Mouse (Mus musculus): ENCODE data around the gene Nedd9. TPM values are rescaled to one million over a fixed set of nuclear protein-coding genes. Genes with fewer than 3 reads are reported as not detected.
A peak's percentile ranks its signal among the peaks of the same experiment; 100 is the strongest.
"Not testable (repeated sequence)": the region's sequence is repeated elsewhere in the genome, so short reads cannot be mapped to it uniquely, and the experiment has no call there.

Gene Nedd9
- polyA plus RNA-seq, 1 experiment from 2014 or later = 17.2 TPM

DNA sequence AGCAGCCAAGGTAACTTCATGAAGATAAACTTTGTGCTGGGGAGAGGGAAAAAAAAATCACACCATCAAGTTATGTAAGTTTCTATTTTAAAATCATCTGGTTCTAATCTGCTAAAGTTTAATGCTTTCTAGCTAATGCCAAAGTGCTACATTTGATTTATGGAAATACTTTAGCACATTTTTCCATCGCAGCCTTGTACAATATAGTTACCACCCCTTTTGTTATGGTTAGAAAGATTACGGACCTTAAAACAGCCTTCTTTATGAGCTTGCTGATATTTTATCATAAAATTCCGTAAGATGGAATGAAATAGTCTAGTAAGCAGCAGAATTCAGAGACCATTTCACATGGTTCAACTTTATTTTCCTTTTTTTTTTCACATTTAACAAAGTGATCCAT is 115.6 kb downstream of the Nedd9 start:
- 0 out of 2 replicates have a peak, but pooled peaks cover 8% of the 10 kb centered on the region for H3K27me3 ChIP-seq (ENCODE audit: insufficient read depth, poor library complexity, severe bottlenecking)
- H3K4me1 ChIP-seq (replicated peaks) = peaks cover 24% of the 10 kb centered on the region
- no peak overlapping the region for H3K4me3 ChIP-seq
- H3K36me3 ChIP-seq = no peaks in the 10 kb centered on the region
- 94% methylated on average over 3 of the region's 3 CpGs for WGBS
- H3K9me3 ChIP-seq = no peaks in the 10 kb centered on the region
- H3K27ac ChIP-seq = no peak overlapping the region
- no peak for DNase-seq (ENCODE audit: low spot score)

GRCm38 (mm10) chr13:41368612-41369011 is 118.5 kb downstream of the Nedd9 start:
- Histone ChIP-seq H3K27me3 (ENCODE audit: insufficient read depth, poor library complexity, severe bottlenecking) (0 out of 2 replicates have a peak, but pooled peaks cover 4% of the 10 kb centered on the region), H3K4me3 (no peak overlapping the region), H3K9me3 (no peaks in the 10 kb centered on the region), H3K4me1 (replicated peaks) (peaks cover 22% of the 10 kb centered on the region), H3K27ac (no peak overlapping the region), H3K36me3 (no peaks in the 10 kb centered on the region)
- DNase-seq (ENCODE audit: low spot score) = no peak
- WGBS = 87% methylated on average over 5 of the region's 5 CpGs

DNA sequence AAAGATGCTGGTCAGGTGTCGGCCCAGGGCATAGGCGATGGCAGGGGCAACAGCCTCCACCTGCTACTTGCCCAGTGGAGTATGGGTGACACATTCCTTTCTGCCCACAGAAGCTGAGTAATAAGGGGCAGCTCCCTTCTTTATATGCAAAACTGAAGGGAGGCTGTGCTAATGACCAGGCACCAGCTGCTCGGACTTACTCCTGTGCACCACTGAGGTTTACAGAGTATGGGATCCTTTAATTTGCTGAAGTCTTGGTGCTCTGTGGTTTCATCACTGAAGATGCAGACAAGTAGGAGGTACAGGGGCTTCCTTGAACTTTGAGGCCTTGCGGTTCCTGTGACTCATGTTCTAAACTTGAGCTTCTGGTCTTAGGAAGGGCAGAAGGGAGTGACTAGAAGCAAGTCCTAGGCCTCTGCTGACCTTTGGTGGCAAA is 120.0 kb downstream of the Nedd9 start:
- H3K27ac ChIP-seq = no peak overlapping the region
- DNase-seq (ENCODE audit: low spot score) = no peak
- H3K4me1 ChIP-seq (replicated peaks) = peaks cover 16% of the 10 kb centered on the region
- no peaks in the 10 kb centered on the region for H3K9me3 ChIP-seq
- H3K27me3 ChIP-seq (ENCODE audit: insufficient read depth, poor library complexity, severe bottlenecking) = 0 out of 2 replicates have a peak, but pooled peaks cover 4% of the 10 kb centered on the region
- 87% methylated on average over 4 of the region's 4 CpGs for WGBS
- no peak overlapping the region for H3K4me3 ChIP-seq
- H3K36me3 ChIP-seq = no peaks in the 10 kb centered on the region

- peaks cover 22% of the 10 kb centered on the region for H3K4me1 ChIP-seq (replicated peaks)
- not testable (repeated sequence) for H3K4me3 ChIP-seq; H3K27ac ChIP-seq; H3K36me3 ChIP-seq; DNase-seq (ENCODE audit: low spot score); H3K9me3 ChIP-seq; H3K27me3 ChIP-seq (ENCODE audit: insufficient read depth, poor library complexity, severe bottlenecking)
- 44% methylated on average over 1 of the region's 1 CpGs for WGBS
Observed at GRCm38 (mm10) chr13:41366609-41367008, 120.6 kb downstream of the Nedd9 start.

GRCm38 (mm10) chr13:41364273-41364672 is 122.9 kb downstream of the Nedd9 start:
- Histone ChIP-seq H3K27me3 (ENCODE audit: insufficient read depth, poor library complexity, severe bottlenecking) (peaks cover 13% of the 10 kb centered on the region; the same call in 1 of the 2 replicates), H3K4me3 (no peak overlapping the region), H3K36me3 (no peaks in the 10 kb centered on the region), H3K27ac (no peak overlapping the region), H3K4me1 (replicated peaks) (peaks cover 45% of the 10 kb centered on the region), H3K9me3 (no peaks in the 10 kb centered on the region)
- WGBS = 76% methylated on average over 9 of the region's 9 CpGs
- DNase-seq (ENCODE audit: low spot score) = no peak

DNA sequence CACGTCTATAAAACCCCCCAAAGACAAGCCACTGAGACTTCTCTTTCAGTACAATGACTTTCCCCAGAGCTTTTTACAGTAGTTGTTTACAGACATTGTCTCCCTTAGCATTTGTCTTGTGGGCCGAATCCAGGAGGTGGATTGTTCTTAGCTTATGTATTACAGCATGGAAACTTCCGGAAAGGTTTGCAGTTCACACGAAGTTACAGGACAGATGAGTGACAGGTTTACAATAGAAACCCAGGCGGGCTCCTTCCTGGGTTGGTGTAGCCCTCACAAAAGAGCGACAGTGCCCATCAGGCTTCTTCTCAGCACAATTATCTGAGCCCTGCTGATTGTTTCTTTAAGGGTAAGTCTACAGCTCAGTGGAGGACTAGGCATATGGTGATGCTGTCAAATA is 124.3 kb downstream of the Nedd9 start:
- 63% methylated on average over 6 of the region's 6 CpGs for WGBS
- DNase-seq (ENCODE audit: low spot score) = no peak

DNA sequence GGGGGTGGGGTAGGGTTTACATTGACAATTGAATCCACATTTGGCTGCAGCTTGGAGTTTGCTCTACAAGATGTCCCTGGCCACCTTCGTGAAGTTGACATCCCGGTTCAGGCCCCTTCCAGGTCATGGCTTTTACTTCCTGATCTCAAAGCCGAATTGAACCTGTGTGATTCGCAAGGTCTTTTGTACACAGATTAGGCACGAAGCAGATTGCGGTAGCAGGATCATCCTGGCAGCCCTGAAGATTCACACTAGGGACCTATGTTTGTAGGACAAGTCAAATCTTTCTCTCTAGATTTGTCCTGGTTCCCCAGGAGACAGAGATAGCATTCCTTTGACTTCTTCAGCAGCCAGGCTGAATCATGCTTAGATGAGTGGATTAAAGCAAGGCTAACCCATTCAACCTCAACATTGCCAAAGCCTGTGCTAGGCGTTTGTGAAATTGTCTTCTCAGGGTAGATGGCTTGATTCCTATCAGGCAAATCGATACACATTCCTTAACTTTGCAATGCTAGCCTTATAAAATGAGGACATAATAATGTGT is 126.8 kb downstream of the Nedd9 start:
- Histone ChIP-seq H3K36me3 (no peaks in the 10 kb centered on the region), H3K9me3 (no peaks in the 10 kb centered on the region), H3K27ac (peak overlapping the region; percentile 91), H3K4me1 (replicated peaks) (peaks cover 73% of the 10 kb centered on the region), H3K27me3 (ENCODE audit: insufficient read depth, poor library complexity, severe bottlenecking) (peaks cover 13% of the 10 kb centered on the region; the same call in 1 of the 2 replicates), H3K4me3 (peak overlapping the region; percentile 71)
- DNase-seq (ENCODE audit: low spot score) = peak; percentile 29
- WGBS = 16% methylated on average over 8 of the region's 8 CpGs

More for the DNA sequence above, 124.3 kb downstream of the Nedd9 start:
- H3K27ac ChIP-seq = no peak overlapping the region
- H3K9me3 ChIP-seq = no peaks in the 10 kb centered on the region
- H3K36me3 ChIP-seq = no peaks in the 10 kb centered on the region
- H3K4me3 ChIP-seq = no peak overlapping the region
- H3K4me1 ChIP-seq (replicated peaks) = peaks cover 55% of the 10 kb centered on the region
- peaks cover 13% of the 10 kb centered on the region; the same call in 1 of the 2 replicates for H3K27me3 ChIP-seq (ENCODE audit: insufficient read depth, poor library complexity, severe bottlenecking)

- Histone ChIP-seq H3K27ac (peak overlapping the region; percentile 91), H3K4me1 (replicated peaks) (peaks cover 80% of the 10 kb centered on the region), H3K9me3 (no peaks in the 10 kb centered on the region), H3K27me3 (ENCODE audit: insufficient read depth, poor library complexity, severe bottlenecking) (peaks cover 13% of the 10 kb centered on the region; the same call in 1 of the 2 replicates), H3K36me3 (no peaks in the 10 kb centered on the region), H3K4me3 (peak overlapping the region; percentile 71)
- 2% methylated on average over 16 of the region's 16 CpGs for WGBS
- DNase-seq (ENCODE audit: low spot score) = peak; percentile 62
Observed at GRCm38 (mm10) chr13:41359330-41360215, 127.6 kb downstream of the Nedd9 start.

GRCm38 (mm10) chr13:41358480-41359180 is 128.5 kb downstream of the Nedd9 start:
- Histone ChIP-seq H3K27me3 (ENCODE audit: insufficient read depth, poor library complexity, severe bottlenecking) (peaks cover 13% of the 10 kb centered on the region; the same call in 1 of the 2 replicates), H3K4me3 (peak overlapping the region; percentile 71), H3K9me3 (no peaks in the 10 kb centered on the region), H3K27ac (peak overlapping the region; percentile 91), H3K36me3 (no peaks in the 10 kb centered on the region), H3K4me1 (replicated peaks) (peaks cover 82% of the 10 kb centered on the region)
- peak; percentile 95 for DNase-seq (ENCODE audit: low spot score)
- under 1% methylated on average over 42 of the region's 42 CpGs for WGBS

GRCm38 (mm10) chr13:41358009-41358408 is 129.2 kb downstream of the Nedd9 start:
- Histone ChIP-seq H3K27ac (peak overlapping the region; percentile 91), H3K4me1 (replicated peaks) (peaks cover 83% of the 10 kb centered on the region), H3K27me3 (ENCODE audit: insufficient read depth, poor library complexity, severe bottlenecking) (peaks cover 13% of the 10 kb centered on the region; the same call in 1 of the 2 replicates), H3K36me3 (no peaks in the 10 kb centered on the region), H3K9me3 (no peaks in the 10 kb centered on the region), H3K4me3 (peak overlapping the region; percentile 71)
- DNase-seq (ENCODE audit: low spot score) = no peak
- 22% methylated on average over 10 of the region's 10 CpGs for WGBS

GRCm38 (mm10) chr13:41357586-41357985 is 129.6 kb downstream of the Nedd9 start:
- Histone ChIP-seq H3K27me3 (ENCODE audit: insufficient read depth, poor library complexity, severe bottlenecking) (peaks cover 13% of the 10 kb centered on the region; the same call in 1 of the 2 replicates), H3K4me1 (replicated peaks) (peaks cover 88% of the 10 kb centered on the region), H3K27ac (no peak overlapping the region), H3K9me3 (no peaks in the 10 kb centered on the region), H3K4me3 (peak overlapping the region; percentile 71), H3K36me3 (no peaks in the 10 kb centered on the region)
- 41% methylated on average over 3 of the region's 3 CpGs for WGBS
- no peak for DNase-seq (ENCODE audit: low spot score)

DNA sequence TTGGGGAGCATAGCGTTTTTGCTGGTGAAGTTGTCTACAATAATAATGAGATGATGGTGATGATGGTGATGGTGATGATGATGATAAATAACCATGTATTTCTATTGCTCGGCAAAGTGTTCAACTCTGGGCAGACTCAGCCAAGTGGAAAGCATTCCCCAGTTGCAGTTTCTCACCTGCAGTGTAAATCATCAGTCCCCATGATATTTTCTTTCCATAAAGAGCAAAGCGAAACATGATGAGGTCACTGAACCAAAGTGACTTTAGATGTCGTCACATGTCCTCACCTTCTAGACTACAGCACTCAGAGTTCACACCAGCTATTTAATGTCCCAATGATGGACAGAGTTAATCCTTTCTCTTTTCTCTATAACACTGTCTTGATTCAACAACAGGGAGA is 130.0 kb downstream of the Nedd9 start:
- no peak for DNase-seq (ENCODE audit: low spot score)
- peaks cover 13% of the 10 kb centered on the region; the same call in 1 of the 2 replicates for H3K27me3 ChIP-seq (ENCODE audit: insufficient read depth, poor library complexity, severe bottlenecking)
- H3K4me3 ChIP-seq = peak overlapping the region; percentile 71
- WGBS = 78% methylated on average over 4 of the region's 4 CpGs
- H3K4me1 ChIP-seq (replicated peaks) = peaks cover 92% of the 10 kb centered on the region
- H3K36me3 ChIP-seq = no peaks in the 10 kb centered on the region
- no peak overlapping the region for H3K27ac ChIP-seq
- no peaks in the 10 kb centered on the region for H3K9me3 ChIP-seq

All from hindbrain, embryonic 10.5 days (tissue).